Mouse (Mus musculus) fibroblast of lung, adult 2 months (primary cell): ENCODE measurements around the gene Ccng1.
"Not testable (repeated sequence)": the region's sequence is repeated elsewhere in the genome, so short reads cannot be mapped to it uniquely, and the experiment has no call there.

Experiments
- DNase-seq: peaks from one replicate; pipeline ENCODE4 v3.0.0-alpha.2; 2011; ENCODE audit warnings: low read depth

The Ccng1 gene

DNA sequence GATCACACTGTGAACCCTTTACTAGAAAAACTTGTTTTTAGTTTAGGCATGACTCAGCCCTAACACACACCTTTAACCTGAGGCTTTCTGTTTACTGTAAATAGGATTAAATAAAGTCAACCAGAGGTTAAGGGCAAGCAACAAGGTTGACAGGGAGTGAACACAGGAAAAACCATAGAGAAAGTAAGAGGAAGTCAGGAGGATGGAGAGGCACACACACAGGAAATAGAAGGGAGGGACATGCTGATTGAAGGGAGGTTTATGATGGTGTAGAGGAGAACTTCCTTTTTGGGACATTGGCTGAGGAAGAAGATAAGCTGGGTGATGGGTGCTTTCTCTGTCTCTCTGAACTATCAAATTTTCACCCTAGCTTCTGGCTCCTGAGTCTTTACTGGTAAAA is 36.8 kb downstream of the Ccng1 start:
- DNase-seq, result no peak

DNA sequence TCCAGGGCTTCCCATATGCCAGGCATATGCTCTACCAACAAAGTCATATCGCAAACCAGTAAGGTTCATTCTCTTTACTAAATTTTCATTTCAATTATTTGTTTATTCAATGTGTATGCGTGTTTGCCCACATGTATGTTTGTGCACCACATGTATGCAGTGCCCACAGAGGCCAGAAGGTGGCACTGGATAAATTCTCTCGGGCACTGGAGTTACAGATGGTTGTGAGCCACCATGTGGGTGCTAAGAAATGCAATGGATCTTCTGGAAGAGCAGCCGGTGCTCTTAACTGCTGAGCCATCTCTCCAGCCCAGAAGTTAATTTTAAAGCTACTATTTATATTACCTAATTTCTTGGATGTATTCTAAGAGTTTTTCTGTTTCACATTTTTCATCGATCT is 39.6 kb downstream of the Ccng1 start:
- DNase-seq, result no peak

DNA sequence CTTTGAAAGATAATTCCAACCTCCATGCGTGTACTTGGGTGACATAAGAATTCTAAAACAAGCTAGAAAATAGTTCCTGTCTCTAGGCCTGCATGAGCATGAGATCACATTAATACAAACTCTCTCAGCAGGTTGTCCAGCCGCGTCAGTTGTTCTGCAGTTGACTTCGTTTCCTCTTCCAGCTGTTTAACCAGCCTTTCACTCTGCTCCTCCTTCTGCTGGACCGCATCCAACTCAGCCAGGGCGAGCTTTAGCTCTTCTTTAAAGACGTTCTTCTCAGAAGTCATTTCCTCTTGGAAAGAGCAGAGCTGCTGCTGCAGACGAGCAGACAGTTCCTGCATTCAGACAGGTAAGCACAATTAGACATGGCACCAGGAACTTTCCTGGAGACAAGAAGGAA is 41.3 kb downstream of the Ccng1 start:
- DNase-seq, result no peak

DNA sequence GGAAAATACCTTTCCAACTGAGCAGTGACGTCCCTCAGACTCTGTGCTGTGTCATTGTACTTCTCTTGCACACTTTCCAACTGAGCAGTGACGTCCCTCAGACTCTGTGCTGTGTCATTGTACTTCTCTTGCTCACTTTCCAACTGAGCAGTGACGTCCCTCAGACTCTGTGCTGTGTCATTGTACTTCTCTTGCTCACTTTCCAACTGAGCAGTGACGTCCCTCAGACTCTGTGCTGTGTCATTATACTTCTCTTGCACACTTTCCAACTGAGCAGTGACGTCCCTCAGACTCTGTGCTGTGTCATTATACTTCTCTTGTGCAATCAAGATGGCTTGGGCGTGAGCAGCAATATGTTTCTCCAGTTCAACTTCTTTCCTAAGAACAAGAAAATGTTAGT is 45.2 kb downstream of the Ccng1 start:
- not testable (repeated sequence) for DNase-seq
